Mouse (Mus musculus): Measurements from ENCODE around the gene Dnah11. TPM values are rescaled to one million over a fixed set of nuclear protein-coding genes. Genes with fewer than 3 reads are reported as not detected.

The Dnah11 gene
- polyA plus RNA-seq, 2 experiments, result 0.15 to 0.39 TPM

DNA sequence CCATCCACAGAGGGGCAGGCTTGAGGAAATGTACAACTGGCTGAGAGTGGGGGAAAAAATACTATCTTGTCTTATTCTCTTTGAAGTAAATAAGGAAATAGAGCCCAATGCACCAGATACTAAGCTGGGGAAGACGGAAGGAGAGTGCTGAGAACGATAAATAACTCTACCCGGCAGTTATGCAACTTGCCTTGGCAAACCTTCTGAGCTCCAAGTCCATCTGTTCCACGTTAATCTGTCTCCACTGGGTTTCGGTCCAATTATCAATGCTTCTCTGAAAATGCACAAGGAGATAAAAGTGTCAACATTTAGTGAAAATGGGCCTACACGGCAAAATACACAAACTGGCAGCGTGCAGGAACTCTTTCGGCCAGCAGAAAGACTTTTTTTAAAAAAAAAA lies 86.2 kb downstream of the Dnah11 start:
- Histone ChIP-seq H3K4me3 (replicated peaks; ENCODE audit: low read length) (no peak overlapping the region), H3K27ac (replicated peaks; ENCODE audit: low read depth, low read length) (no peak overlapping the region), H3K4me2 (replicated peaks; ENCODE audit: low read depth, low read length, severe bottlenecking) (no peak overlapping the region), H3K9me3 (ENCODE audit: control insufficient read depth, low read length) (no peaks in the 10 kb centered on the region), H3K27me3 (ENCODE audit: control insufficient read depth, insufficient read depth, low read length) (no peaks in the 10 kb centered on the region), H3K36me3 (ENCODE audit: control insufficient read depth, insufficient read depth, low read length) (no peaks in the 10 kb centered on the region), H3K9ac (ENCODE audit: low read depth, low read length, severe bottlenecking) (no peak overlapping the region), H3K4me1 (ENCODE audit: control insufficient read depth, insufficient read depth, low read length) (no peaks in the 10 kb centered on the region)
- 51% methylated on average over 8 of the region's 8 CpGs for WGBS
- ATAC-seq (ENCODE audit: low FRiP score, low read depth) (no peak), DNase-seq (ENCODE audit: low spot score) (no peak)
- no peak for TF ChIP-seq POLR2A (IDR thresholded peaks at IDR 0.05; ENCODE audit: borderline replicate concordance, extremely low read depth, insufficient read depth, insufficient read length)

- Histone ChIP-seq H3K4me1 (ENCODE audit: control insufficient read depth, insufficient read depth, low read length) (no peaks in the 10 kb centered on the region), H3K9me3 (ENCODE audit: control insufficient read depth, low read length) (no peaks in the 10 kb centered on the region), H3K4me3 (replicated peaks; ENCODE audit: low read length) (no peak overlapping the region), H3K4me2 (replicated peaks; ENCODE audit: low read depth, low read length, severe bottlenecking) (no peak overlapping the region), H3K9ac (ENCODE audit: low read depth, low read length, severe bottlenecking) (no peak overlapping the region), H3K27me3 (ENCODE audit: control insufficient read depth, insufficient read depth, low read length) (no peaks in the 10 kb centered on the region), H3K27ac (replicated peaks; ENCODE audit: low read depth, low read length) (no peak overlapping the region), H3K36me3 (ENCODE audit: control insufficient read depth, insufficient read depth, low read length) (no peaks in the 10 kb centered on the region)
- 91% methylated on average over 3 of the region's 3 CpGs for WGBS
- TF ChIP-seq POLR2A (IDR thresholded peaks at IDR 0.05; ENCODE audit: borderline replicate concordance, extremely low read depth, insufficient read depth, insufficient read length), result no peak
- DNase-seq (ENCODE audit: low spot score), result no peak
- ATAC-seq (ENCODE audit: low FRiP score, low read depth), result no peak
Measured at GRCm38 (mm10) chr12:118111896-118112295, 86.9 kb downstream of the Dnah11 start.

- Histone ChIP-seq H3K4me1 (ENCODE audit: control insufficient read depth, insufficient read depth, low read length) (no peaks in the 10 kb centered on the region), H3K4me3 (replicated peaks; ENCODE audit: low read length) (no peak overlapping the region), H3K36me3 (ENCODE audit: control insufficient read depth, insufficient read depth, low read length) (no peaks in the 10 kb centered on the region), H3K4me2 (replicated peaks; ENCODE audit: low read depth, low read length, severe bottlenecking) (no peak overlapping the region), H3K9me3 (ENCODE audit: control insufficient read depth, low read length) (no peaks in the 10 kb centered on the region), H3K9ac (ENCODE audit: low read depth, low read length, severe bottlenecking) (no peak overlapping the region), H3K27me3 (ENCODE audit: control insufficient read depth, insufficient read depth, low read length) (no peaks in the 10 kb centered on the region), H3K27ac (replicated peaks; ENCODE audit: low read depth, low read length) (no peak overlapping the region)
- DNase-seq (ENCODE audit: low spot score) (no peak), ATAC-seq (ENCODE audit: low FRiP score, low read depth) (no peak)
- TF ChIP-seq POLR2A (IDR thresholded peaks at IDR 0.05; ENCODE audit: borderline replicate concordance, extremely low read depth, insufficient read depth, insufficient read length), result no peak
- WGBS, result 89% methylated on average over 1 of the region's 1 CpGs
Measured at GRCm38 (mm10) chr12:118107719-118108118, 91.1 kb downstream of the Dnah11 start.

GRCm38 (mm10) chr12:118104520-118104919 lies 94.3 kb downstream of the Dnah11 start:
- Histone ChIP-seq H3K4me3 (replicated peaks; ENCODE audit: low read length) (no peak overlapping the region), H3K36me3 (ENCODE audit: control insufficient read depth, insufficient read depth, low read length) (no peaks in the 10 kb centered on the region), H3K27me3 (ENCODE audit: control insufficient read depth, insufficient read depth, low read length) (no peaks in the 10 kb centered on the region), H3K9ac (ENCODE audit: low read depth, low read length, severe bottlenecking) (no peak overlapping the region), H3K9me3 (ENCODE audit: control insufficient read depth, low read length) (no peaks in the 10 kb centered on the region), H3K4me2 (replicated peaks; ENCODE audit: low read depth, low read length, severe bottlenecking) (no peak overlapping the region), H3K4me1 (ENCODE audit: control insufficient read depth, insufficient read depth, low read length) (no peaks in the 10 kb centered on the region), H3K27ac (replicated peaks; ENCODE audit: low read depth, low read length) (no peak overlapping the region)
- TF ChIP-seq POLR2A (IDR thresholded peaks at IDR 0.05; ENCODE audit: borderline replicate concordance, extremely low read depth, insufficient read depth, insufficient read length), result no peak
- 81% methylated on average over 4 of the region's 4 CpGs for WGBS
- ATAC-seq (ENCODE audit: low FRiP score, low read depth), result no peak
- no peak for DNase-seq (ENCODE audit: low spot score)

GRCm38 (mm10) chr12:118099694-118100093 lies 99.1 kb downstream of the Dnah11 start:
- no peaks in the 10 kb centered on the region for H3K27me3 ChIP-seq (ENCODE audit: control insufficient read depth, insufficient read depth, low read length)
- no peak overlapping the region for H3K4me2 ChIP-seq (replicated peaks; ENCODE audit: low read depth, low read length, severe bottlenecking)
- TF ChIP-seq POLR2A (IDR thresholded peaks at IDR 0.05; ENCODE audit: borderline replicate concordance, extremely low read depth, insufficient read depth, insufficient read length), result no peak
- no peak for ATAC-seq (ENCODE audit: low FRiP score, low read depth)
- 78% methylated on average over 5 of the region's 5 CpGs for WGBS
- H3K36me3 ChIP-seq (ENCODE audit: control insufficient read depth, insufficient read depth, low read length), result no peaks in the 10 kb centered on the region
- no peaks in the 10 kb centered on the region for H3K4me1 ChIP-seq (ENCODE audit: control insufficient read depth, insufficient read depth, low read length)
- DNase-seq (ENCODE audit: low spot score), result no peak
- no peak overlapping the region for H3K9ac ChIP-seq (ENCODE audit: low read depth, low read length, severe bottlenecking)
- H3K4me3 ChIP-seq (replicated peaks; ENCODE audit: low read length), result no peak overlapping the region
- H3K9me3 ChIP-seq (ENCODE audit: control insufficient read depth, low read length), result no peaks in the 10 kb centered on the region
- no peak overlapping the region for H3K27ac ChIP-seq (replicated peaks; ENCODE audit: low read depth, low read length)

- 70% methylated on average over 3 of the region's 3 CpGs for WGBS
- H3K9me3 ChIP-seq (ENCODE audit: control insufficient read depth, low read length), result no peaks in the 10 kb centered on the region
- H3K27me3 ChIP-seq (ENCODE audit: control insufficient read depth, insufficient read depth, low read length), result no peaks in the 10 kb centered on the region
- no peaks in the 10 kb centered on the region for H3K4me1 ChIP-seq (ENCODE audit: control insufficient read depth, insufficient read depth, low read length)
- no peak overlapping the region for H3K27ac ChIP-seq (replicated peaks; ENCODE audit: low read depth, low read length)
- no peak overlapping the region for H3K9ac ChIP-seq (ENCODE audit: low read depth, low read length, severe bottlenecking)
- TF ChIP-seq POLR2A (IDR thresholded peaks at IDR 0.05; ENCODE audit: borderline replicate concordance, extremely low read depth, insufficient read depth, insufficient read length), result no peak
- no peak overlapping the region for H3K4me2 ChIP-seq (replicated peaks; ENCODE audit: low read depth, low read length, severe bottlenecking)
- DNase-seq (ENCODE audit: low spot score), result no peak
- H3K4me3 ChIP-seq (replicated peaks; ENCODE audit: low read length), result no peak overlapping the region
- H3K36me3 ChIP-seq (ENCODE audit: control insufficient read depth, insufficient read depth, low read length), result no peaks in the 10 kb centered on the region
- no peak for ATAC-seq (ENCODE audit: low FRiP score, low read depth)
Measured at GRCm38 (mm10) chr12:118098257-118098656, 100.6 kb downstream of the Dnah11 start.
